Mouse (Mus musculus) heart, adult 10 weeks (tissue): ENCODE results near the gene Phactr1. TPM values are rescaled to one million over a fixed set of nuclear protein-coding genes. Genes with fewer than 3 reads are reported as not detected.

Experiments
- polyA plus RNA-seq: library from polyadenylated mRNA; stranded (reverse); fragments of 350-450 nt; fragmentation: Illumina TruSeq; extraction: RNeasy Lipid Tissue Mini Kit (QIAGEN cat#74804); gene quantifications from one replicate; pipeline ENCODE4 v1.2.3, GENCODE M21; 2014; ENCODE audit warnings: low read depth, low replicate concordance

Gene Phactr1
- 7.9 TPM for polyA plus RNA-seq

GRCm38 (mm10) chr13:42680391-42680994 is at the start of gene Phactr1:
Gene Phactr1 (plus strand): TSS chr13:42680623.

DNA sequence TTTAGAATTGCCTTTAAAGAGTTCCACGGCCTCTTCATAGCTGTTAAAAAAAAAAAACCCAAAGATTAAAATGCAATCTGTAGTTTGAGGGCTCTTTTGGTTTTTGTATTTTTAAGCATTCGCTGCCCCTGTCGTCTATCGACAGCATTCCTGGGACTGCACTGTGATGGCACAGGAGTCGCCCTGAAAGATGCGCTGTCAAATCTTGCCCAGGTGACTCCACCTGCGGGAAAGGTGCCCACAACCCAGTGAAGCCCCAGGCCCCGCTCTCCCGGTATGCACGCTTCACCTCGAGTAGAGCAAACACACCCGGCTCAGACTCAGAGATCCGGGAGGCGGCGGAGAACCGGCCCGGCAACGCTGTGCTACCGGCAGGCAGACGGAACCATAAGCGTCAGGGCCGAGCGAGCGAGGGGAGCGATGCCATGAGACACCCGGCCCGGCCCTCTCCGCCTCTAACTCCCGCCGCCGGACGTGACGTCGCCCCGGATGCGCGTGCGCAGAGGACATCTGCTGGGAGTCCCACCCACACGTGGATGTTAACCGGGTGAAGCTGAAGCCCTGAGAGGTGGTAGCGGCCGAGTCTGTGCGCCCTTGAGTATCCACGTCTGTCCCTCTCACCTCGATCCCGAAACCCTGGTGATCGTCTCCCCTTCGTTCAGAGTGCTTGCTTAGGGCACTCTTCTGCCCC is 490.7 kb downstream of the Phactr1 start, which contains the start of gene Tbc1d7:
TSS of gene Tbc1d7 (minus strand) at position 482 of the 691 bp plus-strand sequence.

